Mouse (Mus musculus) heart, embryonic 15.5 days (tissue): ENCODE measurements around the gene Caskin1. TPM values are rescaled to one million over a fixed set of nuclear protein-coding genes. Genes with fewer than 3 reads are reported as not detected.
"Not testable (repeated sequence)": the region's sequence is repeated elsewhere in the genome, so short reads cannot be mapped to it uniquely, and the experiment has no call there.

ENCODE experiments used
- ATAC-seq: fragments of 200-750 bp; cut with Nextera tagmentation; replicated peaks from 2 replicates; pipeline ENCODE4 v1.8.0; 2017; ENCODE audit warnings: low read depth, moderate TSS enrichment; ENCODE audit not compliant: insufficient number of reproducible peaks, insufficient read depth, low FRiP score
- H3K27ac ChIP-seq: fragments of 300-500 bp; sonication (generic); 2 replicates; pipeline ENCODE4 v1.5.1; 2015; ENCODE audit warnings: mild to moderate bottlenecking, inconsistent platforms
- H3K27me3 ChIP-seq: fragments of 300-500 bp; sonication (generic); 2 replicates; pipeline ENCODE4 v1.6.1; 2015; ENCODE audit warnings: inconsistent platforms
- H3K36me3 ChIP-seq: fragments of 300-500 bp; sonication (generic); 2 replicates; pipeline ENCODE4 v1.6.1; 2015; ENCODE audit warnings: mild to moderate bottlenecking, inconsistent platforms
- H3K4me1 ChIP-seq: fragments of 300-500 bp; sonication (generic); replicated peaks from 2 replicates; pipeline ENCODE4 v1.6.1; 2015; ENCODE audit warnings: inconsistent platforms
- H3K4me2 ChIP-seq: fragments of 300-500 bp; sonication (generic); 2 replicates; pipeline ENCODE4 v1.6.1; 2015; ENCODE audit warnings: inconsistent platforms, mild to moderate bottlenecking, moderate library complexity
- H3K4me3 ChIP-seq: fragments of 300-500 bp; sonication (generic); 2 replicates; pipeline ENCODE4 v1.5.1; 2015; ENCODE audit warnings: mild to moderate bottlenecking, inconsistent platforms
- H3K9ac ChIP-seq: fragments of 300-500 bp; sonication (generic); 2 replicates; pipeline ENCODE4 v1.6.1; 2015; ENCODE audit warnings: mild to moderate bottlenecking, inconsistent platforms
- H3K9me3 ChIP-seq: fragments of 300-500 bp; sonication (generic); replicated peaks from 2 replicates; pipeline ENCODE4 v1.6.1; 2016; ENCODE audit warnings: inconsistent platforms
- WGBS: fragments of 180-500 bp; shearing (Covaris S2); methylation state at CpG from one replicate; pipeline ENCODE4 v1.1.7; 2015; ENCODE audit warnings: mixed read lengths; 5-methylcytosine and 5-hydroxymethylcytosine counted together
- polyA plus RNA-seq: library from polyadenylated mRNA; unstranded; fragments of >200 nt; fragmentation: Nextera tagmentation; extraction: Ambion mirVana; gene quantifications from 2 replicates; pipeline ENCODE4 v1.2.1, GENCODE M21; 2015

Caskin1 gene
- polyA plus RNA-seq, 1 experiment from 2014 or later = 0.39 TPM

DNA sequence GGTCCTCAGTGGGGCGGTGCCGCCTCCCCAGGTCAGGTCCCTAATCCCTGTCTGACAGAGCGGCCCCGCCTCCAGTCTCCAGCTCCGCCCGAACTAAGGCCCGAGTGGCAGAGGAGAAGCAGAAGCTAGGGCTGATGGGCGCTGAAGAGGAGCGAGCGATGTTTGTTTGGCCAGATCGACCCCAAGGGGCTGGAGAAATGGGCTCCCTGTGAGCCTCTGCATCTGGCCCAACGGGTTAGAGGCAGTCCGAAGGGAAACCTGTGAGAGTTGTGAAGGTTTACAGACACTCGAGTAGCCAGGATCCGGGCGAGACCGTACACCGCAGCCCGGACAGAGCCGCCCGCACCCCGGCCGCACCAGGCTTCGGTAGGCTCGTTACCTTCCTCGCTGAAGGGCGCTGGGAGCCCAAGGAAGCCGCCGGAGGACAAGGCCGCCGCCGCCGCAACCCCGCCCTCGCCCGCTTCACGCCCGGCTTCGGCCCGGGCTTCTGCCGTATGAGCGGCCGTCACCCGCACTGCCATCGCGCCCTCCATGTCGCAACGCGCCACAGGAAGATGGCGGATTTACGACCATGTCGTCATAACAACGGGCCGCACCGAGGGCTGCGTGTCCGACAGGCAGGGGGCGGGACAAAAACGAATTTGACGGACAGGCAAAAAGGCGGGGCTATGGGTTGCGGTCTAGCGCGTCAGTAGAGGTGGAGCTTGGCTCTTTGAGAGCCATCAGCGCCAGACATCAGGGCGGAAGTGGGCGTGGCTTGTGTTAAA is 33.5 kb upstream of the Caskin1 start:
- Histone ChIP-seq H3K4me3 (peak overlapping the region; percentile 64), H3K36me3 (peaks cover 14% of the 10 kb centered on the region), H3K4me1 (peaks cover 19% of the 10 kb centered on the region), H3K4me2 (peak overlapping the region; percentile 67), H3K9me3 (no peaks in the 10 kb centered on the region), H3K27ac (peak overlapping the region; percentile 93), H3K27me3 (no peaks in the 10 kb centered on the region), H3K9ac (peak overlapping the region; percentile 78)
- ATAC-seq = peak; percentile 94
- WGBS = under 1% methylated on average over 67 of the region's 67 CpGs

DNA sequence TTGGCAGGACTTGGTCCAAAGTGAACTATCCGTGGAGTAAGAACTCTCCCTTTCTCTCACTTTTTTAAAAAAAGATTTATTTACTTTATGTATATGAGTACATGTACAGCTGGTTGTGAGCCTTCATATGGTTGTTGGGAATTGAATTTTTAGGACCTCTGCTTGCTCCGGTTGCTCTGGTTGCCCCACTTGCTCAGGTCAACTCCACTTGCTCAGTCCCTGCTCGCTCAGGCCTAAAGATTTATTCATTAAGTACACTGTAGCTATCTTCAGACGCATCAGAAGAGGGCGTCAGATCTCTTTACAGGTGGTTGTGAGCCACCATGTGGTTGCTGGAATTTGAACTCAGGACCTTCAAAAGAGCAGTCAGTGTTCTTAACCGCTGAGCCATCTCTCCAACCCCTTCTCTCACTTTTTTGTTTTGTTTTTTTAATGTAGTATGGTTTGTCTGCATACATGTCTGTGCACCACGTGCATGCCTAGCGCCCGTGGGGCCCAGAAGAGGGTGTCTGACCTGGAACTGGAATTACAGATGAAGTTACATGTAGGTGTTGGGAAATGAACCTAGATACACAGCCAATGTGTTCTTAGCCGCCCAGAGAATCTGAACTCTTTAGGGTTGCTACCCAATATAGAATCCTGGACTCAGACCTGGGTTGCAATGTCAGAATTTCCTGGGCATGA is 32.7 kb upstream of the Caskin1 start:
- H3K27me3 ChIP-seq, H3K36me3 ChIP-seq, H3K9ac ChIP-seq, H3K9me3 ChIP-seq, ATAC-seq: not testable (repeated sequence)
- WGBS = 54% methylated on average over 10 of the region's 10 CpGs
- peak overlapping the region; percentile 67 for H3K4me2 ChIP-seq
- H3K27ac ChIP-seq = peak overlapping the region; percentile 58
- H3K4me3 ChIP-seq = peak overlapping the region; percentile 64
- H3K4me1 ChIP-seq = peaks cover 19% of the 10 kb centered on the region

DNA sequence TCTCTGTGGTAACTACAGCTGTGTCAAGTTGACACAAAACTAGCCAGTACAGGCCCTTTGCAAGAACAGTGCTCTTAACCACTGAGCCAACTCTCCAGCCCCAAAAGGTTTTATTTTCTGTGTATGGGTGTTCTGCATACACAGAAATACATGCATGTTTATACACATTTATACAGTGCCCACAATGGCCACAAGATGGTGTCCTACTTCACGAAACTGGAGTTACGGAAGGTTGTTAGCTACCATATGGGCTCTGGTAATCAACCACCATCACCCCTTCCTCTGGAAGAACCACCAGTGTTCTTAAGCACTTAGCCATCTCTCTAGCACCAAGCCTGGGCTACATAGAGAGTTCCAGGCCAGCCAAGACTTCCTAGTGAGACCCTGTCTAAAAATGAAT is 26.8 kb upstream of the Caskin1 start:
- no peak for ATAC-seq
- peaks cover 12% of the 10 kb centered on the region for H3K4me1 ChIP-seq
- no peak overlapping the region for H3K4me2 ChIP-seq
- no peaks in the 10 kb centered on the region for H3K36me3 ChIP-seq
- no peak overlapping the region for H3K27ac ChIP-seq
- 79% methylated on average over 2 of the region's 2 CpGs for WGBS
- no peak overlapping the region for H3K9ac ChIP-seq
- H3K4me3 ChIP-seq = no peak overlapping the region
- no peaks in the 10 kb centered on the region for H3K9me3 ChIP-seq
- H3K27me3 ChIP-seq = no peaks in the 10 kb centered on the region

DNA sequence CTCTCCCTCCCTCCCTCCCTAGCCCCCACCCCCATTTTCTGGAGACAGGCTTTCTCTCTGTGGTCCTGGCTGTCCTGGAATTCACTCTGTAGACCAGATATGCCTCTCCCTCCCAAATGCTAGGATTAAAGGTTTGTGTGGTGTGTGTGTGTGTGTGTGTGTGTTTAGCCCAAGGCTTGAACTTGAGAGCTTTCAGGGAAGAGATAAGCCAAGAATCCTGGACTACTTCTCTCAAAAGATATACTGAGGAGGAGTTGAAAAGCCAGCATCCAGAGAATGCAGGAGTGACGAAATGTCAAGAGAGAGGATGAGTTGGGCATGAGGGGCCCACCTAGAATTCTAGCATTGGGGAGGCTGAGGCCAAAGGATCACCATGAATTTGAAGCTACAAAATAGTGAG is 25.5 kb upstream of the Caskin1 start:
- no peaks in the 10 kb centered on the region for H3K36me3 ChIP-seq
- peak overlapping the region; percentile 18; the same call in 1 of the 2 replicates for H3K27ac ChIP-seq
- peak; percentile 35; the same call in 1 of the 2 replicates for ATAC-seq

DNA sequence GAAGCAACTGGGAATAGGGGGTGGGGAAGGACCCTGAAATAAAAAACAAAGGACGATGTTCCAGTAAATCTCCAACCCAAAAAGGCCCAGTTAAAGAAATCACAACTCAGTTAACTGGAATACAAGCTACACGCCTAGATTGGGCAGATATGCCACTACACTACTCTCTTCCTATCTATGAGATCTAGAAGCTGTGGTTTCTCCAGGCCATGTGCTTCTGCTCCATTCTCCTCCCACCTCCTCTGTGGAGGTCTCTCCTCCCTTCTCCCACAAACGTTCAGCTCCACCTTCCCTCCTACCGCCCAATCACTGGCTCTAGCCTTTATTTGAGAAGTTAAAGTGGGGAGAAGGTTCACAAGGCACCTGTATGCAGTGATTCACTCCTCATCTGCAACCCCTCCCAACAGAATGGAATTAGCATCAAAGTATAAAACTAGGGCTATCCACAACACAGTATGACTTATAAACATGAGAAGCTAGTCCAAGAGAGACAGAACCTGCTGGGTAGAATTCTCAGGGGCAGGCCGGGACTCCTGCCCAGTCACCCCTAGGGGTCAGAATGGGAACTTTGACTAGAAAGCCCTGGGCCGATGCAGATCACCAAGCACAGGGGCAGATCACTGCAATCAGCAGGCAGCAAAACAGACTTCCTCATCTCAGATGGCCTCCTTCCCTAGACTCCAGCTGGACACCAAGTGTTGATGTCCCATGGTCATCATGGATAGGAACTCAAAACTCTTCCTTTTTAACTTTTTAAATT is 24.8 kb upstream of the Caskin1 start:
- Histone ChIP-seq H3K4me2 (no peak overlapping the region), H3K4me3 (no peak overlapping the region), H3K27me3 (no peaks in the 10 kb centered on the region), H3K9me3 (no peaks in the 10 kb centered on the region), H3K27ac (peak overlapping the region; percentile 18; the same call in 1 of the 2 replicates), H3K4me1 (peaks cover 12% of the 10 kb centered on the region), H3K9ac (no peak overlapping the region), H3K36me3 (no peaks in the 10 kb centered on the region)
- 42% methylated on average over 6 of the region's 6 CpGs for WGBS
- no peak; the same call in 1 of the 2 replicates for ATAC-seq

More for the DNA sequence above, 25.5 kb upstream of the Caskin1 start:
- no peak overlapping the region for H3K4me3 ChIP-seq
- peaks cover 12% of the 10 kb centered on the region for H3K4me1 ChIP-seq
- H3K27me3 ChIP-seq = no peaks in the 10 kb centered on the region
- no peaks in the 10 kb centered on the region for H3K9me3 ChIP-seq
- no peak overlapping the region for H3K4me2 ChIP-seq
- no peak overlapping the region for H3K9ac ChIP-seq
- whole genome bisulfite sequencing = 50% methylated on average over 1 of the region's 1 CpGs

DNA sequence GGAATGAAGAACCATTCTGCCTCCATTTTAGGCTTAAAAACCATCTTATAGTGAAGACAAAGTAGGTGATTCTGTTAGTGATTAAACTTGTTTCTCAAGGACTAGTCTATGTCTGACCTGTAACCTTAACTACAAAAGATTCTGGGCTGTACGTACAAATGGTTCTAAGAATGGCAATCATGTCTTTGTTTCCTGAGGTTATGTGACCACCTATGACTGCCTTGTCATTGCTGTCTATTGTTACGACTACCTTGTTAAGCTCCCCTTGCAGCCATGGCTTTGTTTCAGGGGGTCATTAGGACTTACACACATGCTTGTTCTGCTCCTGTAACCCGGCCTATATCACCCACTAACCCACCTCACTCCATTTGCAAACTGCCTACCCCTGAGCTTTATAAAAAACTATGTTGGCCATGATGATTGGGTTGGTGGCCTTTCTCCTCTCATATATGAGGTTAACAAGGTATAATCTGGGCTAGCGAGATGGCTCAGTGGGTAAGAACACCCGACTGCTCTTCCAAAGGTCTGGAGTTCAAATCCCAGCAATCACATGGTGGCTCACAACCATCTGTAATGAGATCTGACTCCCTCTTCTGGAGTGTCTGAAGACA is 19.7 kb upstream of the Caskin1 start:
- 94% methylated on average over 5 of the region's 5 CpGs for WGBS
- Histone ChIP-seq H3K9ac (no peak overlapping the region), H3K4me2 (no peak overlapping the region), H3K27me3 (no peaks in the 10 kb centered on the region), H3K27ac (no peak overlapping the region), H3K9me3 (no peaks in the 10 kb centered on the region), H3K4me3 (no peak overlapping the region), H3K36me3 (no peaks in the 10 kb centered on the region), H3K4me1 (peaks cover 26% of the 10 kb centered on the region)
- ATAC-seq = no peak

DNA sequence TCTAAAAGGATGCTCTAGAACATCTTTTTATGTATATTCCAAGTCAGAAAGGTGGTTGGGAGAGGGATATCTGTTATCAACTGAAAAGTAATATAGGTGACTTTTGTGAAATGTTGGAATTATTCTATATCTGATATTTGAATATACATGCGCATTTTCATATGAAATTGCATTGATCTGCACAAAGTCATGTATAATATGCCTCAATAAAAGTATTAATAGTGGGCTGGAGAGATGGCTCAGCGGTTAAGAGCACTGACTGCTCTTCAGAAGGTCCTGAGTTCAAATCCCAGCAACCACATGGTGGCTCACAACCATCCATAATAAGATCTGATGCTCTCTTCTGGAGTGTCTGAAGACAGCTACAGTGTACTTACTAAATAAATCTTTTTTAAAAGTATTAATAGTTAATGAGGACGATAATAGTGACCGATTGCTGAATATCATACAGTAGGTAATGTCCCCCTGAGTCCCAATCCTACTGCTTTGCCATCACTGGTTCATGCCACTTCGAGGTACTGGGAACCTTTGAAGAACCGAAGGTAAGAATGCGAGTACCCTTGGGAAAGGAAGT is 19.0 kb upstream of the Caskin1 start:
- Histone ChIP-seq H3K4me2 (peak overlapping the region; percentile 93), H3K4me3 (peak overlapping the region; percentile 81), H3K27me3 (no peaks in the 10 kb centered on the region), H3K27ac (peak overlapping the region; percentile 84), H3K4me1 (peaks cover 31% of the 10 kb centered on the region), H3K36me3 (no peaks in the 10 kb centered on the region), H3K9ac (peak overlapping the region; percentile 92), H3K9me3 (no peaks in the 10 kb centered on the region)
- ATAC-seq = no peak
- 14% methylated on average over 7 of the region's 7 CpGs for WGBS

DNA sequence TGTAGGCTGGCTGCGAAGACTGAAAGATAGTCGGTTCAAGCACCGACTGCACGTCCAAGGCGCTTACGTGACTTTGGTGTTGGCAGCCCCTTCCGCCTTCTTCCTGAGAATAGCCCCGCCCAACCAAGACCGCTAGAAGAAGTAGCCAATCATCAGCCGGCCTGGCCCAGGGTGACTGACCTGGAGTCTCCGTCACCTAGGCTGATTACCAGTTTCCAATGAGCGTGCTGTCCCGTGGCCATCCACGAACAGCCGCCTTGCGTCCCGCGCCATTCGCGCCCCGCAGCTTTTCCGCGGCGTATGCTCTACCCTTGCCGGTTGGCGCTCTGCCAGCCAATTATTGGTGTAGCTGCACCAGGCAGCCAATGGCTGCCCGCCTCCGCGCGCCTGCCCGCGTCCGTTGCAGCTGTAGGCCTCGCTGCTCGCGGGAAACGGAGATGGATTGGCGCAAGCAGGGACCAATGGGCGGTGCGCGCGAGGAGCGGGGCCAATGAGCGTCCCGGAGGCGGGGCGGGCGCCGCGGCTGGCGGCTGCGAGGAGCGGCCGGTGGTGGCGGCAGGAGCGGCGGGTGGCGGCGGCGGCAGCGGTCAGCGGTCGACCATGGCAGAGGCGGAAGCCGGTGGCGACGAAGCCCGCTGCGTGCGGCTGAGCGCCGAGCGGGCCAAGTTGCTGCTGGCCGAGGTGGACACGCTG is 18.3 kb upstream of the Caskin1 start, which contains the start of the genes E4f1 and Pgp:
TSS of gene E4f1 (minus strand) at position 404 of the 693 bp plus-strand sequence.
TSS of gene Pgp (plus strand) at position 483 of the 693 bp plus-strand sequence.
- peak within 1 kb of the TSS; percentile 81 for H3K4me3 ChIP-seq
- no peaks in the 10 kb centered on the region for H3K9me3 ChIP-seq
- H3K36me3 ChIP-seq = peaks cover 6% of the 10 kb centered on the region
- peak; percentile 97 for ATAC-seq
- no peaks in the 10 kb centered on the region for H3K27me3 ChIP-seq
- H3K4me1 ChIP-seq = peaks cover 31% of the 10 kb centered on the region
- H3K27ac ChIP-seq = peak within 1 kb of the TSS; percentile 84
- peak within 1 kb of the TSS; percentile 93 for H3K4me2 ChIP-seq
- peak within 1 kb of the TSS; percentile 92 for H3K9ac ChIP-seq
- under 1% methylated on average over 67 of the region's 75 CpGs for WGBS

DNA sequence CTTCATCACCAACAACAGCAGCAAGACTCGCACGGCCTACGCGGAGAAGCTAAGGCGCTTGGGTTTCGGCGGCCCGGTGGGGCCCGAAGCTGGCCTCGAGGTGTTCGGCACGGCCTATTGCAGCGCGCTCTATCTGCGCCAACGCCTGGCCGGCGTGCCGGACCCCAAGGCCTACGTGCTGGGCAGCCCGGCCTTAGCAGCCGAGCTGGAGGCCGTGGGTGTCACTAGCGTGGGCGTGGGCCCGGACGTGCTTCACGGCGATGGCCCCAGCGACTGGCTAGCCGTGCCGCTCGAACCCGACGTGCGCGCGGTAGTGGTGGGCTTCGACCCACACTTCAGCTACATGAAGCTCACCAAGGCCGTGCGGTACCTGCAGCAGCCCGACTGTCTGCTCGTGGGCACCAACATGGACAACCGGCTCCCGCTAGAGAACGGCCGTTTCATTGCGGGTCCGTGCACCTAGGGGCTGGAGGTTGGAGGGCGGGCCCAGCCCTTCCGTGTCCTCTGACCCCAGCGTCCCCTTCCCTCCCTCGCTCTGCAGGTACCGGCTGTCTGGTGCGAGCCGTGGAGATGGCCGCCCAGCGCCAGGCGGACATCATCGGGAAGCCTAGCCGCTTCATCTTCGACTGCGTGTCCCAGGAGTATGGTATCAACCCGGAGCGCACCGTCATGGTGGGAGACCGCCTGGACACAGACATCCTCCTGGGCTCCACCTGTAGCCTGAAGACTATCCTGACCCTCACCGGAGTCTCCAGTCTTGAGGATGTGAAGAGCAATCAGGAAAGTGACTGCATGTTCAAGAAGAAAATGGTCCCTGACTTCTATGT is 17.5 kb upstream of the Caskin1 start:
- peak overlapping the region; percentile 84 for H3K27ac ChIP-seq
- peak overlapping the region; percentile 93 for H3K4me2 ChIP-seq
- ATAC-seq = peak; percentile 45
- under 1% methylated on average over 67 of the region's 68 CpGs for WGBS
- H3K36me3 ChIP-seq = peaks cover 14% of the 10 kb centered on the region
- no peaks in the 10 kb centered on the region for H3K27me3 ChIP-seq
- peak overlapping the region; percentile 81 for H3K4me3 ChIP-seq
- no peaks in the 10 kb centered on the region for H3K9me3 ChIP-seq
- peak overlapping the region; percentile 92 for H3K9ac ChIP-seq
- H3K4me1 ChIP-seq = peaks cover 31% of the 10 kb centered on the region
